Mouse (Mus musculus) CD4-positive naive resting alpha-beta T cell, adult 76 days (primary cell): ENCODE data around the gene Cpsf4l. TPM values are rescaled to one million over a fixed set of nuclear protein-coding genes. Genes with fewer than 3 reads are reported as not detected.

Experiments used
- total RNA-seq: library from RNA; stranded (reverse); gene quantifications from one replicate; pipeline ENCODE4 v1.2.4, GENCODE M21; 2023

Gene Cpsf4l
- total RNA-seq = 0.50 TPM

DNA sequence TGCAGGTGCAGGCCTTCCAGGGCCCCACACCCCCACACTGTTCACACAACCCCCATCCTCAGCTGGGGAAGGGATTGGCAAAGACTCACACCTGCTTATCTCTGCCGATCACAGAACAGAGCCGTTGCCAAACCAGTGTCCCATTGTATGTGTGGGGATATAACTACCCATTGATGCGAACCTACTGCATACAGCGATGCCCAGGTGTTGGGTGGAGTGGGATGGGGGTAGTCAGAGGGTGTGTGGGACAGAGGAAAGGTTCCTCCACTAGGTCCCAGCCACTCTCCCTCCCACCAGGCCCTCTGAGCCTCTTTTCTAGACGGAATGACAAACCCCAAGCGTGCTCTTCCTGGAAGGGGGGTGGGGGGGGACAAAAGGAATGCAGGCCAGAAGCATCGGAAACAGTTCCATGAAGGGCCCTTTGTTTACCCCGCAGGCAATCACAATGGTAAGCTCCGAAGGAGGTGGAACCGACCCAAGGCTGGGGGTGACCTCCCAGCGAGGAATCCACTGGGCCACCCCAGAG, at the start of gene Cpsf4l:
Gene Cpsf4l (minus strand): TSS at position 287 of the 526 bp plus-strand sequence.

GRCm38 (mm10) chr11:113751484-113752084, 41.8 kb upstream of the Cpsf4l start, which contains the start of gene Cdc42ep4:
Cdc42ep4 (minus strand) TSS chr11:113751881.

DNA sequence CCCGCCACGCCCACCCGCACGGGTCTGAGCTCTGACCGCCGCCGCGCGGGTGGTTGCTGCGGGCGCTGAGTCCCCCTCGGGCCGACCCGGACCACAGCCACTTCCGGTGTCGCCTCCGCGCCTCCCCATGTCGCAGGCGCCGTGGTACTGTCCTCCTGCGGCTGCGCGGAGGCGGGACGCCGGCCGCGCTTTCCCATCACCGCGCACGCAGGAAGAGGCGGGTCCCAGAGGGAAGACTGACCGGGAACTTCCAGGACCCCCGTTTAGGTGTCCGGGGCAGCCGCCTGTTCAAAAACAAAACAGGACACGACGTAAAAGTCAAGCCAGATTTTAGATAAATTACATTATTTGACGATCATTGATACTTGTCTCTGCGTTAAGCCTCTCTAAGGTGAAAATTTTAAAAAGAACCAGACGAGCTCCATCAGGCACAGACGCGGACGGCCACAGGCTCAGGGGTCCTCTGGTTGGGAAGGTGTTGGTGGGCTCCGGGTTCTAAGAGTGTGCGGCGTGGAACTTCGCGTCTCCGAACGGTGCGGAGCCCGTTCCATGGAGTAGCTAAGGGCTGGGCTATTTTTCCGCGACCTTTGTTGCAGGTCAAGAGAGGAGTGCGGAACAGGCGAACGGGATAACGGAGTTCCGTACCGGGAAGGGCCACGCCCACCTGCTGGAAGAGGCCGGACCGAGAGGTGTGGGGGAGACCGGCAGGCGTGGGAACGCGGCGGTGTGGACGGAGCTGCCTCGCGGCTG, 25.7 kb downstream of the Cpsf4l start, which contains the start of the genes Fam104a and D11Wsu47e:
Gene Fam104a (minus strand): TSS at position 199 of the 750 bp plus-strand sequence.
Gene D11Wsu47e (plus strand): TSS at position 456 of the 750 bp plus-strand sequence.

DNA sequence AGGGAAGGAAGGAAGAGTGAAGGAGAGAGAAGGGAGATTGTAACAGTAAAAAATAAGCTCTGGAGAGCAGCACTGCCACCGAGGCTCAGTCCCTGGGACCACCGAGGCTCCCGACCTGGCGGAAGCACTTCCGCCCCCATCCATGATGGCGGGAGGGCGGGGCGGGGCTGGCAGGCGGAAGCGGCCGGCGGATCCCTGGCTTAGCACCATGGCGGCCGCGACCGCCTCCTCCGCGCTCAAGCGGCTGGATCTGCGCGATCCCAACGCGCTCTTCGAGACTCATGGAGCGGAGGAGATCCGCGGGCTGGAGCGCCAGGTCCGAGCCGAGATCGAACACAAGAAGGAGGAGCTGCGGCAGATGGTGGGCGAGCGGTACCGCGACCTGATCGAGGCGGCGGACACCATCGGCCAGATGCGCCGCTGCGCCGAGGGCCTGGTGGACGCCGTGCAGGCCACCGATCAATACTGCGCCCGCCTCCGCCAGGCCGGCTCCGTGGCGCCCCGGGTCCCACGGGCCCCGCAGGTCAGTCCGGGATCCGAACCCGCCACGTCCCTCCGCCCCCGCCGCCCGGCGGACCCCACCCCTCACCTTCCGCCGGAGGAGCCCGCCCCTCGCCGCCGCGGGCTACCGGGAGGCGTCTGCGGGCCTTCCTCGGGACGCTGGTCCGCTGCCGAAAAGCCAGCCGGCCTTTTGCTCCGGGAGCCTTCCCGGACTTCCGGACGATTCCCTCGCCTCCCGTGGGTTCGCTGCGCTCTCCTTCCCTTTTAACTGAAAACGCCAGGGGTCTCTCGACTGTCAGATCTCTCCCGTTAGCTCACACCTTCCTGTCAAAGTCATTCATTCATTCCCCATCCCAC, 60.2 kb downstream of the Cpsf4l start, which contains the start of gene Slc39a11:
Gene Slc39a11 (minus strand): TSS at position 727 of the 858 bp plus-strand sequence.

DNA sequence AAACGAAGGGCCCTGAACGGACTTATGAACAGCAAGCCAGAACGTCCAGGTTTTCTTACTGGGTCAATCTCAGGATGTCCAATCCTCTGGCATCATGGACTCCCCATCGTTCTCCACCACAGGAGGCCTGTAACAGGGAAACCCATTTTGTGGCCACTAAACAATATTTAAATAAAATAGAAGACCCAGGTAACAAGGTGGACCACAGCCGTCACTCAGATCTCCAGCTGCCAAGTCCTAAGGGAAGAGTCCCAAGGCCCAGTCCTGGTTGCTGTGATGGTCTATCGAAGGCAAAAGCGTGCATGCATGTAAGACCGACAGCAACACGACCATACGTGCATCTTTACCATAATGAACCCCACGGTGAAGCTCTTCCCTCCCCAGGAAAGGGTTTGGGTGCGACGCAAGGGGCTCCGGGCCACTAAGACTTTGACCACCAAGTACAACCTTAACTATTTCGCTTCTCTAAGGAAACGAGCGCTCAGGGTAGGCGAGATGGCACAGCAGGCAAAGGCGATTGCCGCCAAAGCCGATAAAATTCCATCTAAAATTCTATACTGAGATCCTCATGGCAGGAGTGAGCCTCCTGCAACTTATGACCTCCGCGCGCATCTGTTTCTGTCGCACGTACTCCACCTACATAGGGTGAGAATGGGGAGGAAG, 61.0 kb downstream of the Cpsf4l start, which contains the start of gene Cog1:
Gene Cog1 (plus strand): TSS at position 480 of the 663 bp plus-strand sequence.

Other genes starting within 250 kb of the Cpsf4l start
- not detected for gene Sstr2, start 90.7 kb downstream of the Cpsf4l start, total RNA-seq
- gene Cog1, start 60.8 kb downstream of the Cpsf4l start, total RNA-seq = 38.9 TPM
- 20.5 TPM for gene Slc39a11, start 59.9 kb downstream of the Cpsf4l start, total RNA-seq
- gene Fam104a, start 25.9 kb downstream of the Cpsf4l start, total RNA-seq = 23.3 TPM
- 8.2 TPM for gene D11Wsu47e, start 25.6 kb downstream of the Cpsf4l start, total RNA-seq
- gene Cdc42ep4, start 41.9 kb upstream of the Cpsf4l start, total RNA-seq = 4.5 TPM